Mouse (Mus musculus) frontal cortex, adult (tissue): ENCODE data around the gene Olfr571.

ENCODE experiments used
- ATAC-seq: cut with Nextera tagmentation; 2 replicates; pipeline ENCODE4 v1.9.2; 2017; ENCODE audit warnings: mild to moderate bottlenecking, moderate library complexity, mixed read lengths; ENCODE audit not compliant: low TSS enrichment

The Olfr571 gene

GRCm38 (mm10) chr7:102917032-102917875 is at the start of gene Olfr571:
Gene Olfr571 (minus strand): TSS chr7:102917536.
- no peak for ATAC-seq

- ATAC-seq: no peak
Observed at GRCm38 (mm10) chr7:102962360-102962759, 45.0 kb upstream of the Olfr571 start, which contains the start of gene Olfr576. Gene Olfr576 (plus strand): TSS chr7:102962660.

- no peak for ATAC-seq
Observed at GRCm38 (mm10) chr7:102958593-102958992, 41.3 kb upstream of the Olfr571 start, which contains the start of gene Olfr575. Gene Olfr575 (minus strand): TSS chr7:102958775.

- ATAC-seq: no peak
Observed at GRCm38 (mm10) chr7:102958137-102958536, 40.8 kb upstream of the Olfr571 start.

GRCm38 (mm10) chr7:102950732-102951131 is 33.4 kb upstream of the Olfr571 start:
- no peak for ATAC-seq

- no peak for ATAC-seq
Observed at GRCm38 (mm10) chr7:102948167-102948566, 30.8 kb upstream of the Olfr571 start, which contains the start of gene Olfr574. Gene Olfr574 (plus strand): TSS chr7:102948467.

- ATAC-seq: no peak
Observed at GRCm38 (mm10) chr7:102943417-102943816, 26.1 kb upstream of the Olfr571 start.

- ATAC-seq: no peak
Observed at GRCm38 (mm10) chr7:102942475-102942874, 25.1 kb upstream of the Olfr571 start, which contains the start of gene Olfr573-ps1. Gene Olfr573-ps1 (minus strand): TSS chr7:102942575.

GRCm38 (mm10) chr7:102927105-102927504 is 9.8 kb upstream of the Olfr571 start:
- no peak for ATAC-seq

- no peak for ATAC-seq
Observed at GRCm38 (mm10) chr7:102924109-102924508, 6.8 kb upstream of the Olfr571 start, which contains the start of gene Olfr572. Gene Olfr572 (plus strand): TSS chr7:102924409.

GRCm38 (mm10) chr7:102919632-102920031 is 2.3 kb upstream of the Olfr571 start:
- ATAC-seq: peak; percentile 73

GRCm38 (mm10) chr7:102916405-102916804 is 931 bp downstream of the Olfr571 start:
- ATAC-seq: no peak

- ATAC-seq: no peak
Observed at GRCm38 (mm10) chr7:102915261-102915660, 2.1 kb downstream of the Olfr571 start.

- ATAC-seq: no peak
Observed at GRCm38 (mm10) chr7:102890782-102891181, 26.6 kb downstream of the Olfr571 start, which contains the start of gene Olfr569. Gene Olfr569 (minus strand): TSS chr7:102890882.

- ATAC-seq: no peak
Observed at GRCm38 (mm10) chr7:102876822-102877221, 40.5 kb downstream of the Olfr571 start, which contains the start of gene Olfr568. Gene Olfr568 (plus strand): TSS chr7:102877122.

- ATAC-seq: no peak
Observed at GRCm38 (mm10) chr7:102858665-102859064, 58.7 kb downstream of the Olfr571 start, which contains the start of gene Olfr566. Gene Olfr566 (minus strand): TSS chr7:102858765.

GRCm38 (mm10) chr7:102855807-102856206 is 61.5 kb downstream of the Olfr571 start:
- ATAC-seq: no peak
